Mouse (Mus musculus): ENCODE data around the gene Fcmr.

Fcmr gene

DNA sequence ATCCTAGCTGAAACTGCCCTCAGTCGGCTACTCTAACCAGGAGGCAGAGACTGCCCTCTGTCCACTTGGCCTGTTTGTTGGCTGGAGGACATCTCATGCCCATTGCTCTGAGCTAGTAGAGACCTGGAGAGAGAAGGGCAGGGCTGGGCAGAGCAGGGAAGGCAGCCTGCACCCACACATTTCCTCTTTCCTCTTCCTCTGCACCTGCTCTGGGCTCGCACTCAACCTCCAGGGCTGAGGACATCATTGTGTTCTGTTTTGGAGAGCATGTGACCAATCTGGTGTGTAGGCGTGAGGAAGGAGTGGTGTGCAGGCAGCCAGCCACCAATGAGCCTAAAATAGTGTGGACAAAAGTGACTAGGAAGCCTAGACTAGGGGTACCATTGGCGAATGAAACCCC, 1.2 kb upstream of the Fcmr start:
- DNase-seq = peak; percentile 59

DNA sequence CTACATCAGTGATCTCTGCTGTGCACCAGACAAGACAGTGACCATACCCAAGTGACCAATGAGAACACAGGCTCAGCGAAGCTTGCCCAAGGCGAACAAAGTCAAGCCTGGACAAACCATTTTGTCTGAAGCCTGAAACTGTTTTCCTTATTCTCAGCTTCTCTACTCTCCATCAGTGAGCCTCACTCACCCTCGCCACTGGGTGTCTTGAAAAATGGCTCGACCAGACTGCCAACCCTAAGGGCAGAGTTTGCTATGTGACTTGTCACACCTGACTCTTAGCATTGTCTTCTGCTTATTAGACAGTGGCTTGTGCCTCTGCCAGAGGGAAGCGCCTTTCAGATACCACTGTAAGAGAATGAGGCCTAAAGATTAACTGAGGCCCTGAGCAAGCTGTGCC, 728 bp upstream of the Fcmr start:
- DNase-seq = no peak

DNA sequence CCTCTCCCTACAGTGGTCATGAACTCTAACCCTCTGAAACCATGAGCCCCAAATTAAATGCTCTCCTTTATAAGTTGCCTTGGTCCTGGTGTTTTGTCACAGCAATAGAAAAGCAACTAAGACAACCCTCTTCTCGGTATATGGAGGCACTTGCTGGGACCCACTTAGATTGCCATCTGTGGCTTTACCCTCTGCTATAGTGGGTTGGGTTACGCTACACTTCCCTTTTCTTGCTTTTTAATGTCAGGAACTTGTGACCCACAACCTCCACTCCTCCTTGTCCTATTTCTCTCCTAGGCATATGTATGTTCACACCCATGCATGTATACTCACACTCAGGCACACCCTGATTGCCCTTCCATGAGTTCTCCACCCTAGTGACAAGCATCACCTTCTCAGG, 7.4 kb downstream of the Fcmr start:
- no peak for DNase-seq

DNA sequence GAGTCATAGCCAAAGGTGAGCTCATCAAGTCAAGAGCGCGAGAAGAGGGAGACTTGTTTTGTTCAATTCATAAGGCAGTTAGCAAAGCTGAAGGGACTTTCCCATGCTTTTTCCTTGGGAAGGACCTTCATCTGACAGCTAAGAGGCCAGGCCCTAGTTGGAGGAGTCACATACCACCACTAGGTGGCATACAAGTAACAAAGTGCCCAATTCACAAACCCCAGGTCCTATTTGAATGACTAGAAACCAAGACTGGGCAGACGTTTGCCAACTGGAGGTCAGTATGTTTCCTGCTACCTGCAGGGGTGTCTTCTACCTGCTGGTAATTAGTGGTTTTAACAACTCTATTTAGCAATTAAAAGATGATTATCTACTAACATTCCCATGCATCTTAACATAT, 9.7 kb downstream of the Fcmr start:
- DNase-seq = peak; percentile 26

DNA sequence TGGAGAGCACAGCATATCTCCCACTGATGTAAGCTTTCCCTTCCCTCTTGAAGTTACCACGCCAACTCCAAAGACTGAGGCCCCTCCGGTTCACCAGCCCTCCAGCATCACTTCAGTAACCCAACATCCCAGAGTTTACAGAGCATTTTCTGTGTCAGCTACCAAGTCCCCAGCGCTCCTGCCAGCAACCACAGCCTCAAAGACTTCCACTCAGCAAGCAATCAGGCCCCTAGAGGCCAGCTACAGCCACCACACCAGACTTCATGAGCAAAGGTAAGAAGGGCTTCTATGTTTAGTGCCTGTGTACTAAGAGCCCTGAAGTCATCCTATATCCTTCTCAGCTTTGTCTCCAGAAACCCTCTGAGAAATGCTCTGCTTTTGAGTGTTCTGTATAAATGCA, 10.4 kb downstream of the Fcmr start:
- no peak for DNase-seq

DNA sequence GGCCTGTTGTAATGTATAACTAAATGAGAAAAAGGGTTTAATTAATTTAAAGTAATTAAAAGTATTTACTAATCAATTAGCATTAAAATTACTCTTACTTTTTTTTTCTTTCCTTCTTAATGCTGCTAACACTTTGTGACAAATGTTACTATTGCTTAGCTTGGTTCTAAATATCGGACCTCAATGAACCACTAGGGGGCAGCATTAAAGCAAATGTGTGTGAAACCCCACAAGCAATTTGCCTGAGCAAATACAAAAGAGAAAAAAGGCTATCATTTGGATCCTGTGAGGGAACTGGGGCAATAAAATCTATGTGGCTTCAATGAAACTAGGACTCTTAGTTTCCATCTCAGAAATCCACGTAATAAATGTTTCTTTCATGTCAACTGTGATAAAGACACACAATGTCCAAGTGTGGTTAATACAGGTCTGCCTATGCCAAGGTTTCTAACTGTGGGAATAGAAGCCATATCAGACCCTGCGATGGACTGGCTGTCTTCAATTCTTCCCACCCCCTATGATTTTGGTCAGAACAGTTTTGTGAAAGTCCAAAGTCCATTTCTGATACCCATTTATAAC, 11.6 kb downstream of the Fcmr start:
- peak; percentile 41 for DNase-seq

DNA sequence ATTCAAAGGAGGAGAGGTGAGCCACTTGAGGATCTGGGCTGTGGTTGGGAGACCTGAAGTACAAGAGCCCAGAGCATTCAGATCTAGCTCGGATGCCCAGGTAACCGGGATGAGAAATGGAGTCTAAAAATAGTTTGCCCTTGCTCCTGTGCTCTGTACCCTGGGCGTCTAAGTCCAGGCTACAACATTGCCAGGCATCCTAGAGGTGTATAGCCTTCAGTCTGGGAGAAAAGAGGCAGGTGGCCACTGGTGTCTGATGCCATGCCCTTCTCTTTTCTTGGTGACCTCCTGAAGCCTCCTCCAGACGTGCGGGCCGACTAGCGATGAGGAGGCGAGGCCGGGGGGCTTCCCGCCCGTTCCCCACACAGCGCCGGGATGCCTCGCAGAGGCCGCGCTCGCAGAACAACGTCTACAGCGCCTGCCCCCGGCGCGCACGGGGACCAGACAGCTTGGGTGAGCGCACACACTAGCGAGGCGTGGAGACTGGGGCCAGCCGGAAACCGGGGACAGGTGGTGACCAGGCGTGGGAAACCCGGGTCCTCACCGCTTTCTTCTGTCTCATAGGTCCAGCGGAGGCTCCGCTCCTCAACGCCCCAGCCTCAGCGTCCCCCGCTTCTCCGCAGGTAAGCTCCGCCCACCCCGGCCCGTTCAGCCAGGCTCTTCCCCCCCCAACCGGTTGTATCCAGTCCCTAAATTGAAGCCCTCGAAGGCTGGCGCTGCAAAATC, 12.6 kb downstream of the Fcmr start:
- peak; percentile 39 for DNase-seq

DNA sequence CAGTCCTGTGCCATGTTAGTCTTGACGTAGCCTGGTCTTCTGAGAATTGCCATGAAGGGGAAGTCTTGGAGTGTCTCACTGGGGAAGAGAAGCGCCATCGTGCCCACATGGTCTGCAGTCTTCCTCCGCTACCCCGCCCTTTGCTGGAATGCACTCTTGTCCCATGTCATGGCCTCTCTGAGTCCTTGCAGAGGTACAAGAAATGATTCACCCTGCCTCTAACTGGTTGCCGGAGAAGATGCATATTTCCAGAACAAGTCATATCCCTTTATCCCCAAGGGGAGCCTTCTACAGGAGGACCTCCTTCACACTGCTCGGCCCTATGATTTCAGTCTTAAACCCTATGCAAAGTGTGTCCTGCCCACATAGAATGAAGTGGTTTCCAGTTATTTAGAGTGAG, 14.5 kb downstream of the Fcmr start:
- no peak for DNase-seq

DNA sequence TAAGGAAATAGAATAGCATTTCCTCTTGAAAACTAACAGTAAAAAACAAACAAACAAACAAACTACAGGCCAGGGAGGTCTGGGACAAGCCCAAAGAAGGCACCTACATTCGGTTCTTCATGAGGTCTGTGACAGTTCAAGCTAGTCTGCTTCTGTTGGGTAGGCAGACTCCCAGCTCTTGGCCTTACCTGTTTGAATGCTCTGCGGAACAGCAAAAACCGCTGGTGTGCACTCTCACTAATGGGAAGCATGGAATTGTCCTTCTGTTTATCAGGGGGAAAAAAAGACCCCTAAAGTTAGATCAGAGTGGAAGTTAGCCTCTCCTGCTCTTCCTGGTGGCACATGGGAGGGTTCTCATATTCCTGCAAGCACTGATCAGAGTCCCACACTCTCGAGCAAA, 17.7 kb downstream of the Fcmr start:
- no peak for DNase-seq

DNA sequence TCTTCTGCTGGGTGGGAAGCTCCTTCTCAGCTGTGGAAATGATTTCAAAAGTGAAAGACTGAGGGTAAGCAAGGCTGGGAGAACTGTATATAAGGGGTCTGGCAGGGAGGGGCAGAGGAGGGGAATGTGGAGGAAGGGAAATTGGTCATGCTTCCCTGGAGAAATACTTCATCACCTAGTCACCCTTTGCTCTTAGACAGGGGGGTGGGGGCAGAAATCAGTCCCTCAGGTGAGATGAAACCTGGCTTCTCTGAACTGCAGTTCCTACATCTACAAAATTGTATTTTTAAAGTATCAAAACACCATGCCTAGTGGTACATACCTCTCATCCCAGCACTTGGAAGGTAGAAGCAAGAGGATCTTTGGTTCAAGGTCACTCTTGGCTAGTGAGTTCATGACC, 21.9 kb downstream of the Fcmr start, which contains the start of gene Il24:
Gene Il24 (minus strand): TSS at position 101 of the 400 bp plus-strand sequence.
- DNase-seq = no peak

DNA sequence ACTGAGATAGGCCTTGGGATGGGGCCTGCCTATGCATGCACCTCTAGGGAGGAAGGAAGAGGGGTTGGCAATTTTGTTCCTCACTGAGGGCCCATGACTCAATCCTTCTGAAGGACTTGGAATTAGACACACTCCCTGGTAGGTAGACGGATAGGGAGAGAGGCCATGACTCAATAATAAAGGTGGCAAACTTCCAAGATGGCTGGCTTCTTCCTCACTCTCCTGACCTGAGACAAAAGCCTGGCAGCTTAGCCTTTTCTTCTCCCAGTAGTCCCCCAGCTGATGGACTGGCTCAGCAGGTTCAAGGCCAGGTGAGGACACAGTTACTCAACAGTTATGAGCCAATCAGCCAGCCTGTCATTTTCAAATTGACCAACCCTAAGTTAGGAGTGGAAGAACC, 27.0 kb downstream of the Fcmr start:
- no peak for DNase-seq

DNA sequence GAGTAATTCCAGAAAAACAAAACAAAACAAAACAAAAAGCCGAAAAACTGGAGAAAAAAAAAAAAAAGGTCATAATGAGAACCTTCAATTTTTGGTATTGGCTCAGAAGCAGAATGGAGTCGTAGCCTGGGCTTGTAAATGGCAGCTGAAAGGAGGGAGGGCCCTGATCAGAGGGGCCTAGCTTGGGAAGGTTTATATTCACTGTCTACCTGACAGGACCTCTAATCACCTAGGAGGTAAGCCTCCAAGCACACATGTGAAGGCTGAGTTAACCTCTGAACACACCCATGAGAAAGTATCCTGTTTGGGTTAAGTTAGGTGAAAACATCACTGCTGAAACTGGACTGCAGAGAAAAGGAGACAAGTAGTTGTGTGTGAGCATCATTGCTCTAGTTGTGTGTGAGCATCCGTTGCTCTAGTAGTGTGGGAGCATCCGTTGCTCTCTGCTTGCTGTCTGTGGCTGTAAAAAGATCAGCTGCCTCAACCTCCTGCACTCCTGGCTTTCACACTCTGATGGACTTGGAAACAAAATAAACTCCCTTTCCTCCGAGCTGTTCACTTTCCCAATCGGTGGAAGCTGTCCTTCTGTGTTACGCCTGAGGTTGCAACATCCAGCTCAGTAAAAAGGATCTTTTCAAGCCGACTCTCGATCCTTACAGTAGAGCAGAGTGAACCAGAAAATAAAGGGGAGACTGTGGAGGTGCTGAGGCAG, 28.0 kb downstream of the Fcmr start:
- DNase-seq = no peak

DNA sequence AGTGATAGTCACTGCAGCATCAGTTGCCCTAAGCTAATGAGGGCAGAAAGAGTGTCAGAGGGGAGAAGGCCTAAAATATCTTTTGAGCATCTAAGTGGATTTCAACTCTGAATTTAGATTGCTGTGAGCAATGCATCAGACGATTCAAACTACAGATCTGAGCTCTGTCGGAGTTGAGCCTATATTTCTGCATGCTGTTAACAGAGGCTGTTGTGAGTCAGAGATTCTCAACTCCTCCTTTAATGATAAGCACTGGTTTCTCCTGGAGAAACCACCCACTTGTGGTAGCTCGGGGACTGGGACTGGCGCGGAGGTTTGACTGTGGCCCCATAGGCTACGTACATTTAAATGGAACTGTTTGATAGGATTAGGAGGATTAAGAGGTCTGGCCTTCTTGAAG, 29.0 kb downstream of the Fcmr start:
- no peak for DNase-seq

DNA sequence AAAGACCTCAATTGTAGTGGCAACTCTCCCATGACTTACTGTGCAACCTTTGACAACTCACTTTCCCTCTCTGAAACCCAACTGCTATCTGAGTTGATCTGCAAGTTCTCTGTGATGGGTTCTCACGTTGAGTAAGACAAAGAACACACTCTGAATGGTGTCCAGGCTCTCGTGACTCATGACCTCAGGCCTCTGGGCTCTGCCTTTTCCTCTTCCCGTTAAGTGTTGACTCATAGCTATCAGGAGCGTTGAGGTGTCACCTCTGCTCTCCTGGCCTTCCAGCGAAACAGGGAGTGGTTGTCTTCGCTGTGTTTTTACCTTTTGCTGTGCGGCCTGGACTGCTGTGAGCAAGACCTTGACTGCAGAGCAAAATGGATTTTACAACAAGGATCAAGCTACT, 37.0 kb downstream of the Fcmr start:
- DNase-seq = no peak

DNA sequence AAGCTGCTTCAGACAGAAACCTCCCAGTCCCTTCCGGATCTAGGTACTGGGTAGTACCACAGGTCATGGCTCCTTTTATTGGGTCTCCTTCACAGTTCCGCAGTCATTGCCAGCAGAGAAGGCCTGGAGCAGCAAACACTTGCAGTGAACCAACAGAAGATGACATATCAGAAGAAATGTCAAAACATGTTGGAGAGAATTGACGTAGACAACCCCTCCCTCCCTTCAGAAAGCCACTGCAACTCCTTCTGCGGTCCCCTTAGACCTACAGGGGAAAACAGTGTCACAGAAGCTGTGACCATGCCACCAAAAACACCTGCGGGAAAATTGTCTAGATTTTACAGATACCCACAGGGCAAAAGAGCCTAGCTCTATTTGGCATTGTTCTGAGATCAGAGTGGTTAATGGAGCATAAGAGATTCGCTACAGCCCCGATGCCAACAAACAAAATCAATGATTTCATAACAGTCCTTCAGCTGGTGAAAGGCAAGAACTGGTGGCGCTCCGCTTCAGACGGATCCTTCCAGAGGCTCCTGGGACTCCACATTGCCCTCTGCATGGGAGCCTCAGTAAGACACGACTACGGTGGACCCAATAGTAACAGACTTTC, 46.0 kb downstream of the Fcmr start, which contains the start of gene Il20:
Gene Il20 (minus strand): TSS at position 51 of the 610 bp plus-strand sequence.
- DNase-seq = no peak

DNA sequence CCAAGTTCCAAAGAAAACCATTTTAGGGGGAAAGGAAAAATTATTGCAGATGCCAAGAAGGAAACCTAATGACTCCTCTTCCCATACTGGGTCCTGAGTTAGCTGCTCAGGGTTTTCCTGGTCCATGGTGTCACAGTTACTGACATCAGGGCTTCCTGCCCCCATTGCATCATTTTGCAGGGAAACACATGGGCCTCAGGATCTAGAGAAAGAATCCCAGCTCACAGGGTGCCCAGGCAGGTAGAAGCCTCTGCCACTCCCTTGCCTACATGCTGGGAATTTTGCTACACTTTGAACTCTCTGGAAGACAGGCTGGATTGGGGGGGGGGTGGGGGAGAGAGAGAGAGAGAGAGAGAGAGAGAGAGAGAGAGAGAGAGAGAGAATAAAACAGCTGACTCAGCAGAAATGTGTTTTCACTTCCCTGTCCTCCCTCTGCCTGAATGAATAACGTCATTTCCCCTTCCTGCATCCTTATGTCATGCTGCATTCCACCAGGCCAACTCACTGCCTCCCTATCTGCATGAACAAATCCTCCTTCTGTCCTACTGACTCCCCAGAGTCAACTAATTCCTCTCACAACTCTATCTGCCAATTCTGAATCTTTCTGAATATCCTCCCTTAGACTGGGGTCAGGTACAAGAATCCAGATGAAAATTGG, 53.0 kb downstream of the Fcmr start:
- DNase-seq = no peak

DNA sequence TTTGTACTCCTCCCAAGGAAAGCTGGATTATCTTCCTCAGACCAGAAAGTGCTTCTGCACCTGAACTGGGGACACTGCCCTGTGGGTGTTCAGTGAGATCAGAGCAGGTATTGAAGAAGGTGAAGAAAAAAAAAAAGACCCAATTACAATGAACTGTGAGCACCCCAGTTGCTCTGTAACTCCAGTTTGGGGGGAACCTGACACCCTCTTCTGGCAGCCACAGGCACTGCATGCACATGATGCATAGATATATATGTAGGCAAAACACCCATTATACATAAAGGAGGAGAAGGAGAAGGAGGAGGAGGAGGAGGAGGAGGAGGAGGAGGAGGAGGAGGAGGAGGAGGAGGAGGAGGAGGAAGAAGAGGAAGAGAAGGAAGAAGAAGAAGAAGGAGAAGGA, 61.0 kb downstream of the Fcmr start:
- DNase-seq = peak; percentile 49
